Mouse (Mus musculus): ENCODE measurements around the gene Slc26a10. TPM values are rescaled to one million over a fixed set of nuclear protein-coding genes. Genes with fewer than 3 reads are reported as not detected.
"Not testable (repeated sequence)": the region's sequence is repeated elsewhere in the genome, so short reads cannot be mapped to it uniquely, and the experiment has no call there.

Gene Slc26a10
- polyA plus RNA-seq, 1 experiment from 2014 or later, result 1.2 TPM

DNA sequence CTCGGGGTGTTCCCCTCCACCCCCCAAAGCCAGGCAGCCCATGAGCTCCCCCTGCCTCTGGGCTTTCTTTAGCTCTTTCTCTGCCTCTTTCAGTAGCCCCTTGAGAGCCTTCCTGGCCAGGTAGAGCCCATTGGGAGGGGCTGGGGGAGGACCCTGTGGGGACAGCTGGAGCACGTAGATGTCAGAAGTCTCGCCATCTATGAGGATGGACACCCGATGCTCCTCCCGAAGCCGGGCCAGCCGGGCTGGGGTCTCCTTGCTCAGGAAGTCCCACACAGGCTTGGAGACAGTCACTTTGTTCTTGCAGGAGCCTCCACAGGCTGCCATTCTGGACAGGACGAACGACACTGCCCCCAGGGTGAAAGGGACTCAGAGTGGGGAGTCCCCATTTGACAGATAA, 12.6 kb upstream of the Slc26a10 start:
- no peak overlapping the region for H3K27ac ChIP-seq
- 90% methylated on average over 8 of the region's 9 CpGs for WGBS (ENCODE audit: missing documents)

GRCm38 (mm10) chr10:127192057-127192328, 11.5 kb upstream of the Slc26a10 start:
- not testable (repeated sequence) for H3K27ac ChIP-seq; H3K4me3 ChIP-seq (ENCODE audit: inconsistent target)
- 100% methylated on average over 1 of the region's 1 CpGs for WGBS (ENCODE audit: missing documents)

More for the DNA sequence above, 12.6 kb upstream of the Slc26a10 start:
- no peaks in the 10 kb centered on the region for H3K79me2 ChIP-seq (ENCODE audit: inconsistent target)
- H3K4me3 ChIP-seq (ENCODE audit: inconsistent target), result no peak overlapping the region
- no peaks in the 10 kb centered on the region for H3K36me3 ChIP-seq (ENCODE audit: inconsistent target)

GRCm38 (mm10) chr10:127191191-127192056, 11.0 kb upstream of the Slc26a10 start:
- Histone ChIP-seq H3K79me2 (ENCODE audit: inconsistent target) (no peaks in the 10 kb centered on the region), H3K4me3 (ENCODE audit: inconsistent target) (no peak overlapping the region), H3K27ac (no peak overlapping the region), H3K36me3 (ENCODE audit: inconsistent target) (no peaks in the 10 kb centered on the region)
- 93% methylated on average over 19 of the region's 19 CpGs for WGBS (ENCODE audit: missing documents)

More at GRCm38 (mm10) chr10:127192057-127192328, 11.5 kb upstream of the Slc26a10 start:
- H3K36me3 ChIP-seq (ENCODE audit: inconsistent target); H3K79me2 ChIP-seq (ENCODE audit: inconsistent target): not testable (repeated sequence)

DNA sequence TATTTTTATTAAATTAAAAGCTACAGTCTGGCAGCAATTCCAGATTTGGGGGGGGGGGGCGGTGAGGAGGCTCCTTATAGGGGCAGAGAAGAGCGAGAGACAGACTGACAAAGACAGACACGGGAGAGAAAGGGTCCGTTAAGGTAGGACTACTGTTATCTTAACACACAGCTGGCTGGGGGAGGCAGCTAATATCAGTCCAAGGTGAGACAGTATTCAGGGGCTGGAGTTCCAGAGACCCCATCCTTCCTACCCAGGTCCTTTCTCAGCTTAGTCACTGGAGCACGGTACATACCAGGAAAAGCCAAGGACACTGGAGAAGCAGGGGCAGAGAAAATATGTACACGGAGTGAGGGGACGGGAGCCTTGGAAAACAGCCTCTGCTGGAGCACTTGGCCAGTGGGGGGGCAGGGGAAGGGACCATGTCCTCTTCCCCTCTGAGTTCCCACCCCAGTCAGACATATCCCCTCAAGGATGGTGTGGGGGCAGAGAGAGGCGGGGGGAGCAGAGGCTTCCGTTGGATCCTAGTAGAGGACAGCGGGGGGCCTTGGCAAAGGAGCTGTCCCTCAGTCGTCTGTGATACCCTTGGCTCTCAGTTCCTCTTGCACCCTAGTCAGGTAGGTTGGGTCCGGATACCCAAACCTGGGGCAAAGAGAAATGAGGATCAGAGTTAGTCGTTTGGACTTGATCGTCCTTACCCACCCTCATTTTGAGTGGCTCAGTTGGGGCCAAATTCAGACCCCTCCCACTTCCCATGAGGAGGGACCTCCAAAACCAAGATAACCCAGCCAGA, 10.1 kb upstream of the Slc26a10 start:
- Histone ChIP-seq H3K79me2 (ENCODE audit: inconsistent target) (no peaks in the 10 kb centered on the region), H3K27ac (no peak overlapping the region), H3K4me3 (ENCODE audit: inconsistent target) (no peak overlapping the region), H3K36me3 (ENCODE audit: inconsistent target) (no peaks in the 10 kb centered on the region)
- WGBS (ENCODE audit: missing documents), result 94% methylated on average over 14 of the region's 14 CpGs

- Histone ChIP-seq H3K36me3 (ENCODE audit: inconsistent target) (no peaks in the 10 kb centered on the region), H3K27ac (no peak within 1 kb of the TSS)
These were observed 9.4 kb upstream of the Slc26a10 start, which contains the start of gene Arhgef25 for GRCm38 (mm10) chr10:127189651-127190381. Arhgef25 (minus strand) TSS chr10:127190083.

DNA sequence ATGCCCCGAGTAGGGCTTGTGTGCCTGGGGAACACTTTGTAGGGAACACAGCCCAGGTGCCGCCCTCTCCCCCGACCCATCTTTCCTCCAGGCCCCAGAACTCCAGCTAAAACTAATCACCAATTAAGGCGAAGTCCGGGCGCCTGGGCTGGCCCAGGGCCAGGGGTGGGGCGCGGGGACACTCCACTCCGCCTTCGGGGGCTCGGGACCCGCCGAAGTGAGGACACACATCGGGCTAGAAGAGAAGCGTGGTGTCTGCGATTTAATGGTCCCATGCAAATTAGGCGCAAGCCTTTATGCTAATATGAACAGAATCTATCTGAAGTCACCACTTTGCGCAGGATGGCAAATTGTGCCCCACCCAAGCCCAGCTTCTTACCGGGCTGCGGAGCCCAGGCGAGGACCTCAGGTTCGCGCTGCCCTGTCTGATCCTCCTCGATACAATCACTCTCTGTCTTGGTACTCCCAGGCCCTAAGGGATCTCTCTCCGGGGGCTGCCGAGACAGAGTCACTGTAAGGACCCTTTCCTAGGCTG, 8.7 kb upstream of the Slc26a10 start:
- Histone ChIP-seq H3K79me2 (ENCODE audit: inconsistent target) (no peaks in the 10 kb centered on the region), H3K36me3 (ENCODE audit: inconsistent target) (no peaks in the 10 kb centered on the region), H3K27ac (no peak overlapping the region), H3K4me3 (ENCODE audit: inconsistent target) (no peak overlapping the region)
- 3% methylated on average over 25 of the region's 26 CpGs for WGBS (ENCODE audit: missing documents)

More at GRCm38 (mm10) chr10:127189651-127190381, 9.4 kb upstream of the Slc26a10 start, which contains the start of gene Arhgef25:
- no peaks in the 10 kb centered on the region for H3K79me2 ChIP-seq (ENCODE audit: inconsistent target)
- 19% methylated on average over 35 of the region's 35 CpGs for WGBS (ENCODE audit: missing documents)
- H3K4me3 ChIP-seq (ENCODE audit: inconsistent target), result no peak within 1 kb of the TSS

DNA sequence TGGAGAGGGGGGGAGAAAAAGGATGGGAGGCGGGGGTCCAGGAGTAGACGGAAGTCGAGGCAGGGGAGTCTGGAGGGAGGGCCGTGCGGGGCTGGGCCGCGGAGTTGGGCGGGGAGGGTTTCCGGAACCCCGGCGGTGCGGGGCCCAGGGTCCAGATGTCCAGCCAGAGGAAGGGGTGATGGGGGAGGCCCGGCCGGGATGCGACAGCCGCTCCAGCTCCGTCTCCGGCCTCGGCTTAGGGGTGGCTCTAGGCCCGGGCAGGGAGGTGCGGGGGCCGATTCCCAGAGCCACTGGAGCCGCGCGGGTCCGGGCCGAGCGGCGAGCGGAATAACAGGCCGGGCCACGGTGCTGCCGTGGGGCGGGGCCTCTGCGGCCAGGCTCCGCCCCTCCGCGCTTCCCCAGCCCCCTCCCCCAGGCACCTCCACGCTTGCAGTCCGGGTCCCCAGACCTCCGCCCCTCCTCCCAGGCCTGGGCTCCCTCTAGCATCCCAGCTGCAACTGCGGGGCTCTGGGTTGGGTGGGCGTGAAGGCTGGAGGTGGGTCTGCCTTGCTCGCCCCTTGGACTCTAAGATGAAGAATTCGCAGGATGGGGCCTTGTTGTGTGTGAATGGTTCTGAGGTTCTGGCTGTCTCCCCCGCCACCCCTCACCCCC, 8.1 kb upstream of the Slc26a10 start:
- no peak overlapping the region for H3K27ac ChIP-seq
- WGBS (ENCODE audit: missing documents), result 1% methylated on average over 44 of the region's 46 CpGs
- H3K4me3 ChIP-seq (ENCODE audit: inconsistent target), result no peak overlapping the region
- no peaks in the 10 kb centered on the region for H3K79me2 ChIP-seq (ENCODE audit: inconsistent target)
- H3K36me3 ChIP-seq (ENCODE audit: inconsistent target), result no peaks in the 10 kb centered on the region

GRCm38 (mm10) chr10:127188079-127188453, 7.6 kb upstream of the Slc26a10 start:
- no peaks in the 10 kb centered on the region for H3K36me3 ChIP-seq (ENCODE audit: inconsistent target)
- 2% methylated on average over 11 of the region's 21 CpGs for WGBS (ENCODE audit: missing documents)
- H3K27ac ChIP-seq, result no peak overlapping the region
- no peaks in the 10 kb centered on the region for H3K79me2 ChIP-seq (ENCODE audit: inconsistent target)
- no peak overlapping the region for H3K4me3 ChIP-seq (ENCODE audit: inconsistent target)

DNA sequence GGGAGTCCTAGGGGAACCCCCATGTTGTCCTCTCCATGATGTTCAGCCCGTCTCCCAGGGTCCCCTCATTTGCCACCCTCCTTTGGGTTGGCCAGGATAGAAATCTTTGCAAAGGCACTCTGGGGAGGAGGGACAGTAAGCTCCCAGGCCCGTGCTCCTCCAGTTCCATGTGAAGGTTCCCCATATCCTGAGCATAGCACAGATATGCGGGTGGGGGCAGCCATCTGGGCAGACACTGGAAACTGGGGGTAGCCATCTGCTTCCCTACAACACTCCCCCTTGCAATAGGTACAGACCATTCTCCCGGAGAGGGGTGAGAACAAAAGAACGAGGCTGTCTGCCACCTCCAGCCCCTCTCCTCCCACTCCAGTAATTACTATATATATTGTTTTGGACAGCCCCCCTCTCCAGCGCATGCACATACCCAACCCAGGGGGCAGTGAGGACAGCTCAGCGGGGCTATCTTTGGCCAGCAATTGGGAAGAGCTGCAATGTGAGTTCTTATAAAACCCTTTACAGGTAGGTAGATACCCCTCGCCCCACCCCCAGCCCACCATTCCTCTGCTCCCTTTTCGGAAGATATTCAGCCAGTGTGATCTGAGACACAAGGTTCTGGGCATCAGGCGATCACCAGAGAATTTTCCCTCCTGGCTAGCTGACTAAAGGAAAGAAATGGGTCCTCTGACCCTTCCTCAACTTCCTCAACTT, 7.1 kb upstream of the Slc26a10 start:
- H3K4me3 ChIP-seq (ENCODE audit: inconsistent target), result no peak overlapping the region
- no peaks in the 10 kb centered on the region for H3K36me3 ChIP-seq (ENCODE audit: inconsistent target)
- H3K27ac ChIP-seq, result no peak overlapping the region
- no peaks in the 10 kb centered on the region for H3K79me2 ChIP-seq (ENCODE audit: inconsistent target)
- WGBS (ENCODE audit: missing documents), result 79% methylated on average over 10 of the region's 10 CpGs

- 100% methylated on average over 1 of the region's 1 CpGs for WGBS (ENCODE audit: missing documents)
- Histone ChIP-seq H3K27ac (no peak overlapping the region), H3K79me2 (ENCODE audit: inconsistent target) (no peaks in the 10 kb centered on the region), H3K36me3 (ENCODE audit: inconsistent target) (no peaks in the 10 kb centered on the region), H3K4me3 (ENCODE audit: inconsistent target) (no peak overlapping the region)
These were observed 6.0 kb upstream of the Slc26a10 start for GRCm38 (mm10) chr10:127186451-127186850.

GRCm38 (mm10) chr10:127185506-127185905, 5.1 kb upstream of the Slc26a10 start:
- H3K27ac ChIP-seq, result no peak overlapping the region
- WGBS (ENCODE audit: missing documents), result 84% methylated on average over 15 of the region's 15 CpGs
- H3K79me2 ChIP-seq (ENCODE audit: inconsistent target), result no peaks in the 10 kb centered on the region
- H3K36me3 ChIP-seq (ENCODE audit: inconsistent target), result no peaks in the 10 kb centered on the region
- H3K4me3 ChIP-seq (ENCODE audit: inconsistent target), result no peak overlapping the region

- Histone ChIP-seq H3K4me3 (ENCODE audit: inconsistent target) (no peak overlapping the region), H3K36me3 (ENCODE audit: inconsistent target) (no peaks in the 10 kb centered on the region), H3K79me2 (ENCODE audit: inconsistent target) (no peaks in the 10 kb centered on the region), H3K27ac (no peak overlapping the region)
- 81% methylated on average over 9 of the region's 9 CpGs for WGBS (ENCODE audit: missing documents)
These were observed 4.7 kb upstream of the Slc26a10 start for GRCm38 (mm10) chr10:127185101-127185500.

DNA sequence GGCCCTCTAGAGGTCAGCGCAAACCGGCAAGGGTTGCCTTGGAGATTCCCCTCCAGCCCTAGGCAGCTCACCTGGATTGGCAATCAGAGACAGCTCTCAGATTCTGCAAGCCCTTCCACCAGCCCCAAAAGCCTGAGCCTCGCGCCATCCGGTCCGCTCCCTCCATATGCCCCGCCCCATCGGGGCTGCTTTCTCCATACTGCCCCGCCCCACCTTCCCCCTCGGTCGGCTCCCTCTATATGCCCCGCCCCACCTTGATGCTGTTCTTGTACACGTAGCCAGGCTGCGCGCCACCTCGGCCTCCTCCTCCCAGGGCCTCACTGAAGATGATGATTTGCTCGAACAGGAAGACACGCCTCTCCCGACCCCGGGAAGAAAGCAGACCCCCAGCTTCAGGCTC, 3.3 kb upstream of the Slc26a10 start:
- H3K4me3 ChIP-seq (ENCODE audit: inconsistent target), result no peak overlapping the region

More for the DNA sequence above, 3.3 kb upstream of the Slc26a10 start:
- Histone ChIP-seq H3K36me3 (ENCODE audit: inconsistent target) (no peaks in the 10 kb centered on the region), H3K27ac (no peak overlapping the region), H3K79me2 (ENCODE audit: inconsistent target) (no peaks in the 10 kb centered on the region)
- WGBS (ENCODE audit: missing documents), result 27% methylated on average over 17 of the region's 20 CpGs

Data from macrophage (primary cell).